Mouse (Mus musculus): ENCODE data around the gene Gdpd5.
"Not testable (repeated sequence)": the region's sequence is repeated elsewhere in the genome, so short reads cannot be mapped to it uniquely, and the experiment has no call there.

Gdpd5 gene

GRCm38 (mm10) chr7:99476558-99477114, 95.4 kb downstream of the Gdpd5 start:
- DNase-seq (ENCODE audit: low spot score in 2 of 2), result no peak

GRCm38 (mm10) chr7:99477235-99477634, 96.0 kb downstream of the Gdpd5 start:
- DNase-seq (ENCODE audit: low spot score in 2 of 2), result no peak

GRCm38 (mm10) chr7:99482637-99483036, 101.4 kb downstream of the Gdpd5 start:
- DNase-seq (ENCODE audit: low spot score in 2 of 2), result no peak

GRCm38 (mm10) chr7:99483271-99483923, 102.2 kb downstream of the Gdpd5 start, which contains the start of gene Rps3:
TSS of gene Rps3 (minus strand) at chr7:99483738.
- peak; percentile 92 to 94 for DNase-seq (ENCODE audit: low spot score in 2 of 2)

GRCm38 (mm10) chr7:99483924-99484319, 102.7 kb downstream of the Gdpd5 start:
- DNase-seq (ENCODE audit: low spot score in 2 of 2), result no peak

GRCm38 (mm10) chr7:99484679-99485078, 103.5 kb downstream of the Gdpd5 start:
- DNase-seq (ENCODE audit: low spot score in 2 of 2), result no peak

GRCm38 (mm10) chr7:99489708-99490107, 108.5 kb downstream of the Gdpd5 start:
- no peak for DNase-seq (ENCODE audit: low spot score in 2 of 2)

- no peak for DNase-seq (ENCODE audit: low spot score in 2 of 2)
Measured at GRCm38 (mm10) chr7:99499128-99499527, 117.9 kb downstream of the Gdpd5 start.

- DNase-seq (ENCODE audit: low spot score in 2 of 2), result peak; percentile 69 to 91
Measured at GRCm38 (mm10) chr7:99500201-99500600, 119.0 kb downstream of the Gdpd5 start.

- DNase-seq (ENCODE audit: low spot score in 2 of 2), result peak; percentile 29 to 53
Measured at GRCm38 (mm10) chr7:99500655-99501054, 119.4 kb downstream of the Gdpd5 start.

- DNase-seq (ENCODE audit: low spot score in 2 of 2), result no peak
Measured at GRCm38 (mm10) chr7:99501148-99501547, 119.9 kb downstream of the Gdpd5 start.

GRCm38 (mm10) chr7:99504556-99504955, 123.3 kb downstream of the Gdpd5 start:
- no peak for DNase-seq (ENCODE audit: low spot score in 2 of 2)

- not testable (repeated sequence) for DNase-seq (ENCODE audit: low spot score in 2 of 2)
Measured at GRCm38 (mm10) chr7:99508187-99508586, 127.0 kb downstream of the Gdpd5 start.

GRCm38 (mm10) chr7:99510087-99510501, 128.9 kb downstream of the Gdpd5 start:
- DNase-seq (ENCODE audit: low spot score in 2 of 2), result no peak

Measured in spleen, postnatal 10 days (tissue).